In the genomic region with DNA sequence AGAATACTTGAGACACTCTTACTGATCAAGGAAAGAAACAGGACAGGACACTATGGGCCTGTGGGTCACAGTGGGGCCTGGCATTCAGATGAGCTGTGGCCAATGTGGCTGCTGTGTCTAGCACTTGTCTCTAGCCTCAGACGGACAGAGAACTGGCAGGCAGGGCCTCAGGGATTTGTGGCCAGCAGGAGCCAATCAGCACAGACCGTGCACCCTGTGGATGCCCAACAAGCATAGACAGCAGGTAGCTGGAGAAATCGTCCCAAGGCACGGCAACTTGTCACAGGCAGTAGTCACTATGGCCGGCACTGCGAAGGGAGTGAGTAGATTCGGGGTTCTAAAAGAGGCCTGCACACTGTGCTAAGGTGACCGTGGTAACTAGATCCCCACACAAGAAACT, we compare ENCODE assay signal across 8 mouse cellular contexts. TPM values are rescaled to one million over a fixed set of nuclear protein-coding genes. Genes with fewer than 3 reads are reported as not detected.
DNase-seq lines count a peak whose midpoint lies in the region; ATAC-seq and TF ChIP-seq lines count a peak whose summit lies in the region.

No protein-coding gene starts in this region.

- TF ChIP-seq CTCF in thymus, adult 2 months (IDR thresholded peaks at IDR 0.05; ENCODE audit: borderline replicate concordance, control insufficient read depth, extremely low read depth, insufficient read depth, low read length, poor library complexity) = no peak

- no peak overlapping the region for H3K9ac ChIP-seq in heart, embryonic 16.5 days (ENCODE audit: low read length)

- H3K4me1 ChIP-seq in heart, embryonic 16.5 days (ENCODE audit: control insufficient read depth, insufficient read depth, low read length) = peaks cover 68% of the 10 kb centered on the region
- H3K4me1 ChIP-seq in thymus, adult 2 months (replicated peaks; ENCODE audit: control insufficient read depth, insufficient read depth, low read length) = peaks cover 57% of the 10 kb centered on the region
- peaks cover 75% of the 10 kb centered on the region for H3K4me1 ChIP-seq in limb, embryonic 10.5 days

- no peaks in the 10 kb centered on the region for H3K9me3 ChIP-seq in heart, embryonic 16.5 days (replicated peaks; ENCODE audit: control insufficient read depth, low read length)
- H3K9me3 ChIP-seq in limb, embryonic 10.5 days (replicated peaks) = no peaks in the 10 kb centered on the region; the same call in 1 of the 2 replicates

- no peak overlapping the region for H3K4me2 ChIP-seq in heart, embryonic 16.5 days (ENCODE audit: low read depth, low read length)

- ATAC-seq in heart, embryonic 16.5 days (replicated peaks; ENCODE audit: extremely low read depth, insufficient read depth, low FRiP score) = no peak

- no peak overlapping the region for H3K4me3 ChIP-seq in heart, embryonic 16.5 days (ENCODE audit: low read length)
- no peak overlapping the region for H3K4me3 ChIP-seq in thymus, adult 2 months (ENCODE audit: control insufficient read depth, insufficient read depth, low read length)
- no peak overlapping the region for H3K4me3 ChIP-seq in limb, embryonic 10.5 days

- H3K36me3 ChIP-seq in heart, embryonic 16.5 days (ENCODE audit: control insufficient read depth, insufficient read depth) = peaks cover 13% of the 10 kb centered on the region; the same call in 1 of the 2 replicates
- peaks cover 6% of the 10 kb centered on the region for H3K36me3 ChIP-seq in thymus, adult 2 months (ENCODE audit: control insufficient read depth, insufficient read depth, low read length)
- H3K36me3 ChIP-seq in limb, embryonic 10.5 days = peaks cover 22% of the 10 kb centered on the region

- H3K27ac ChIP-seq in heart, embryonic 16.5 days (ENCODE audit: low read length) = peak overlapping the region; percentile 68; the same call in 1 of the 2 replicates
- peak overlapping the region; percentile 89; the same call in 1 of the 2 replicates for H3K27ac ChIP-seq in thymus, adult 2 months (ENCODE audit: control insufficient read depth, insufficient read depth, low read length)
- peak overlapping the region; percentile 42; the same call in 1 of the 2 replicates for H3K27ac ChIP-seq in limb, embryonic 10.5 days

- no peaks in the 10 kb centered on the region for H3K27me3 ChIP-seq in heart, embryonic 16.5 days (ENCODE audit: control insufficient read depth, insufficient read depth, low read length)
- no peaks in the 10 kb centered on the region for H3K27me3 ChIP-seq in thymus, adult 2 months (ENCODE audit: control insufficient read depth, insufficient read depth, low read length)
- H3K27me3 ChIP-seq in limb, embryonic 10.5 days (ENCODE audit: low read depth, poor library complexity, severe bottlenecking) = no peaks in the 10 kb centered on the region

- TF ChIP-seq POLR2A in thymus, adult 2 months (IDR thresholded peaks at IDR 0.05; ENCODE audit: control insufficient read depth, extremely low read depth, insufficient read depth, low read length, poor library complexity) = no peak

- no peak for DNase-seq in heart, postnatal 4 days
- no peak for DNase-seq in thymus, adult 2 months
- no peak for DNase-seq in thymus, postnatal 25 days
- no peak for DNase-seq in limb, embryonic 10.5 days (ENCODE audit: low spot score)
- DNase-seq in embryo, embryonic 10 days (ENCODE audit: low spot score) = no peak
- no peak for DNase-seq in thymus, postnatal 10 days (ENCODE audit: low spot score in 2 of 2)
- DNase-seq in cerebellum, adult 9-11 months = no peak

- 59% methylated on average over 8 of the region's 8 CpGs for WGBS in heart, embryonic 16.5 days
- 67% methylated on average over 8 of the region's 8 CpGs for WGBS in thymus, adult 2 months
- WGBS in limb, embryonic 10.5 days = 70% methylated on average over 8 of the region's 8 CpGs

RNA-seq across cellular contexts. Expression of a gene that starts 58.7 kb away (rescaled TPM):
- 12.1 and 12.3 TPM in 2 replicates for polyA plus RNA-seq in heart, embryonic 16.5 days (2015; fragmentation: Nextera tagmentation; extraction: Ambion mirVana)
- total RNA-seq in heart, postnatal 4 days (2021) = 10 to 100 TPM; 93.8 to 98.1 TPM
- polyA plus RNA-seq in thymus, adult 2 months (2012; rRNA removed) = 70.5 and 79.5 TPM in 2 replicates
- 9.6 and 10.6 TPM in 2 replicates for polyA plus RNA-seq in limb, embryonic 10.5 days (2016; fragmentation: Nextera tagmentation; extraction: Ambion mirVana)
